ENCODE assay signal across 9 mouse cellular contexts in the genomic region with DNA sequence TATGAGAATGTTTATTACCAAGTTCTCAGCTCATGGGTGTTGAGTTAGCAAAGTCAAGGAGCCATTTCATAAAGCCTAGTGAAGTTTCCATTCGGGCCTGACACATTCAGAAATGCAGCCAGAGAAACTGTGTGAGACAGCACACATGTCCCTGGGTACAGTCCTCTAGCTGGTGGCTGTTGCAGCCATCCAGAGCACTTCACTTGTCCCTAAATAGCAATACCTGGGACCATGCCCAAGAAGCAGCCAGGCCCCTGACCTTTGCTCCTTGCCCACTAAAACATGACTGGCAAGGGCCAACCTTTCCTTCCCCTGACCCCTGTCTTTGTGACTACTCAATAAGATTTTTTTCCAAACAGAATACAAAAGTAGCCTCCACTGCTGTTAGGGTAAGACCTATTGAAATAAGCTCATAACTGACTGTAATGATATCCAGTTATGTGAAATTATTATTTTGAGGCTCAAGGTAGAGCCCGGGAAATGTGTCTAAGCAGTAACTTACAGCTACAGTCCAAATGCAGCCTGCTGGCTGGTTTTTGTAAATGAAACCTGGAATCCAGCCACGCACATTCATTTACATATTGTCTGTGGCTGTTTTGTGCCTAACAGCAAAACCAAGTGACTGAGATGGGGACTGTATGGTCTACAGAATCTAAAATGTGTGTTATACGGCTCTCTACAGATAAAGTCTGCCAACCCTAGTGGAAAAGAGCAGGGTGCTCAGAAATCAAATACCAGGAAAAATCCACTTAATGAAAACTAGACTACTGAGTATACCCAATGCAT.
DNase-seq lines count a peak whose midpoint lies in the region; ATAC-seq and TF ChIP-seq lines count a peak whose summit lies in the region.
"Had no signal": no experiment of that assay in that cellular context is flagged by ENCODE, and none has a peak within 500 bp of the region (broad histone marks: within the 10 kb centered on the region; RNA-seq: fewer than 3 reads in every experiment).

No protein-coding gene starts in this region.

- TF ChIP-seq RAD21 in CH12.LX (IDR thresholded peaks at IDR 0.05; ENCODE audit: low read depth, low read length) = no peak

- no peak overlapping the region for H3K9ac ChIP-seq in heart, embryonic 12.5 days
- no peak overlapping the region; the same call in 1 of the 2 replicates for H3K9ac ChIP-seq in CH12.LX (ENCODE audit: insufficient read depth, low read depth)
- H3K9ac ChIP-seq in forebrain, postnatal 0 days = no peak overlapping the region

- peaks cover 3% of the 10 kb centered on the region; the same call in 1 of the 2 replicates for H3K36me3 ChIP-seq in heart, embryonic 12.5 days
- peaks cover 5% of the 10 kb centered on the region; the same call in 1 of the 2 replicates for H3K36me3 ChIP-seq in heart, embryonic 10.5 days
- peaks cover 18 to 59% of the 10 kb centered on the region in 2 experiments for H3K36me3 ChIP-seq in CH12.LX (replicated peaks in 1 of 2; ENCODE audit: control insufficient read depth in 1 of 2, insufficient read depth in 1 of 2, low read length in 1 of 2)
- H3K36me3 ChIP-seq in forebrain, postnatal 0 days (ENCODE audit: insufficient read depth) = no peaks in the 10 kb centered on the region

- no peak for TF ChIP-seq EP300 in CH12.LX (IDR thresholded peaks at IDR 0.05; ENCODE audit: low read length)

- WGBS in heart, embryonic 12.5 days = 74% methylated on average over 4 of the region's 4 CpGs
- WGBS in heart, embryonic 10.5 days = 85% methylated on average over 4 of the region's 4 CpGs
- WGBS in forebrain, postnatal 0 days = 24% methylated on average over 4 of the region's 4 CpGs

- in situ Hi-C loops in CH12.LX (cut with MboI; ENCODE audit: low pct_ligation_motif_present, low pct_unique_long_range_greater_than_20kb, low sequenced_read_pairs) = no loop called here

- H3K4me1 ChIP-seq in heart, embryonic 12.5 days (replicated peaks) = peaks cover 85% of the 10 kb centered on the region
- H3K4me1 ChIP-seq in heart, embryonic 10.5 days = peaks cover 81% of the 10 kb centered on the region
- H3K4me1 ChIP-seq in CH12.LX (ENCODE audit: control insufficient read depth in 1 of 2, insufficient read depth in 2 of 2) = peaks cover 44 to 66% of the 10 kb centered on the region in 2 experiments
- H3K4me1 ChIP-seq in forebrain, postnatal 0 days (ENCODE audit: insufficient read depth) = peaks cover 23% of the 10 kb centered on the region

- H3K4me2 ChIP-seq in heart, embryonic 12.5 days = no peak overlapping the region
- H3K4me2 ChIP-seq in CH12.LX (ENCODE audit: insufficient read depth, low read depth, poor library complexity, severe bottlenecking) = no peak overlapping the region
- no peak overlapping the region; the same call in 1 of the 2 replicates for H3K4me2 ChIP-seq in forebrain, postnatal 0 days (ENCODE audit: low read depth)

- H3K79me2 ChIP-seq in CH12.LX (replicated peaks; ENCODE audit: control insufficient read depth, extremely low read depth, insufficient read depth, poor library complexity, severe bottlenecking) = no peaks in the 10 kb centered on the region; the same call in 1 of the 2 replicates

- no peak for DNase-seq in heart, embryonic 10.5 days (ENCODE audit: low spot score)
- no peak for DNase-seq in CH12.LX (ENCODE audit: extremely low read depth)
- peak; percentile 78 for DNase-seq in forebrain, postnatal 0 days
- DNase-seq in kidney, postnatal 14 days = peak; percentile 58
- no peak for DNase-seq in ovary, postnatal 36 days (ENCODE audit: low spot score)
- DNase-seq in urinary bladder, postnatal 36 days (ENCODE audit: low spot score in 2 of 2) = no peak
- DNase-seq in layer of hippocampus, adult 11-12 months (ENCODE audit: low spot score) = no peak
- DNase-seq: left cerebral cortex, postnatal 4 days had no signal

- TF ChIP-seq CTCF in CH12.LX (conservative IDR thresholded peaks at IDR 0.05 in 1 of 2, IDR thresholded peaks at IDR 0.05 in 1 of 2; ENCODE audit: low read depth in 2 of 2, low read length in 2 of 2) = no peak
- TF ChIP-seq CTCF in forebrain, postnatal 0 days (IDR thresholded peaks at IDR 0.05; ENCODE audit: low read depth) = peak; percentile 13; the same call in 1 of the 2 replicates

- ATAC-seq in heart, embryonic 12.5 days (ENCODE audit: insufficient number of reproducible peaks, low FRiP score) = no peak
- peak; percentile 25; the same call in 1 of the 2 replicates for ATAC-seq in forebrain, postnatal 0 days

- no peak overlapping the region for H3K4me3 ChIP-seq in heart, embryonic 12.5 days
- H3K4me3 ChIP-seq in heart, embryonic 10.5 days = no peak overlapping the region
- no peak overlapping the region for H3K4me3 ChIP-seq in CH12.LX (replicated peaks in 1 of 3; ENCODE audit: low read depth in 2 of 3, low read length in 2 of 3, poor library complexity in 1 of 3)
- no peak overlapping the region for H3K4me3 ChIP-seq in forebrain, postnatal 0 days (ENCODE audit: low read depth, low read length)

- peak overlapping the region; percentile 66 for H3K27ac ChIP-seq in heart, embryonic 12.5 days (ENCODE audit: poor library complexity, severe bottlenecking)
- H3K27ac ChIP-seq in heart, embryonic 10.5 days = no peak overlapping the region
- 0 out of 2 replicates have a peak overlapping the region, but pooled peaks have one; percentile 3 for H3K27ac ChIP-seq in CH12.LX (ENCODE audit: insufficient read depth, low read depth)
- no peak overlapping the region for H3K27ac ChIP-seq in forebrain, postnatal 0 days (ENCODE audit: low read depth, low read length)

- no peak for TF ChIP-seq POLR2A in CH12.LX (IDR thresholded peaks at IDR 0.05; ENCODE audit: low read depth, low read length)

- dilution Hi-C loops in CH12.LX (cut with MboI; ENCODE audit: extremely low pct_ligation_motif_present, extremely low pct_unique_long_range_greater_than_20kb, low sequenced_read_pairs) = no loop called here

- H3K9me3 ChIP-seq in heart, embryonic 12.5 days (replicated peaks) = no peaks in the 10 kb centered on the region
- H3K9me3 ChIP-seq in heart, embryonic 10.5 days = no peaks in the 10 kb centered on the region
- no peaks in the 10 kb centered on the region for H3K9me3 ChIP-seq in CH12.LX (replicated peaks; ENCODE audit: low read length)
- H3K9me3 ChIP-seq in forebrain, postnatal 0 days (ENCODE audit: low read length) = no peaks in the 10 kb centered on the region

- H3K27me3 ChIP-seq in heart, embryonic 12.5 days (replicated peaks) = no peaks in the 10 kb centered on the region
- H3K27me3 ChIP-seq in heart, embryonic 10.5 days (ENCODE audit: insufficient read depth, poor library complexity, severe bottlenecking) = no peaks in the 10 kb centered on the region
- H3K27me3 ChIP-seq in CH12.LX (replicated peaks) = no peaks in the 10 kb centered on the region
- no peaks in the 10 kb centered on the region for H3K27me3 ChIP-seq in forebrain, postnatal 0 days (ENCODE audit: insufficient read depth, low read length)

TF ChIP-seq in CH12.LX, 34 proteins besides CTCF, POLR2A, EP300 and RAD21:
- TF ChIP-seq SIN3A (IDR thresholded peaks at IDR 0.05; ENCODE audit: low read length) (no peak), RCOR1 (conservative IDR thresholded peaks at IDR 0.05; ENCODE audit: low read depth, low read length) (no peak), SMC3 (IDR thresholded peaks at IDR 0.05; ENCODE audit: low read depth, low read length) (no peak), E2F4 (IDR thresholded peaks at IDR 0.05; ENCODE audit: insufficient replicate concordance, low read depth, low read length) (no peak), TBP (conservative IDR thresholded peaks at IDR 0.05; ENCODE audit: low read depth, low read length) (no peak), MAX (IDR thresholded peaks at IDR 0.05; ENCODE audit: low read length) (no peak), JUND (conservative IDR thresholded peaks at IDR 0.05; ENCODE audit: low read depth, low read length) (no peak), ZNF384 (IDR thresholded peaks at IDR 0.05; ENCODE audit: low read depth, low read length) (no peak), USF1 (IDR thresholded peaks at IDR 0.05; ENCODE audit: low read depth, low read length) (no peak), IRF4 (IDR thresholded peaks at IDR 0.05; ENCODE audit: low read depth, low read length) (no peak), MYC (IDR thresholded peaks at IDR 0.05; ENCODE audit: low read depth, low read length) (no peak)
TF ChIP-seq in CH12.LX: peak in this region for 0.

Comparison
In these comparisons a context has a peak if more than half of its experiments do, and no peak if none do; other contexts are left out.
1. H3K27ac ChIP-seq: peak in heart, embryonic 12.5 days (single experiment) and CH12.LX (single experiment); none in heart, embryonic 10.5 days (single experiment) and forebrain, postnatal 0 days (single experiment).
2. DNase-seq: peak in forebrain, postnatal 0 days (single experiment) and kidney, postnatal 14 days (single experiment); none in heart, embryonic 10.5 days (single experiment), CH12.LX (single experiment), ovary, postnatal 36 days (single experiment), urinary bladder, postnatal 36 days (0 of 2) and layer of hippocampus, adult 11-12 months (single experiment).